Mouse (Mus musculus) erythroblast, embryonic 14.5 days (primary cell): Measurements from ENCODE around the gene Ninj2.

ENCODE experiments used
- GATA1 ChIP-seq: IDR thresholded peaks from 2 replicates; pipeline ENCODE4 v1.6.1; 2012; ENCODE audit warnings: low read length, inconsistent platforms, mixed read lengths
- TAL1 ChIP-seq: IDR thresholded peaks from 3 replicates; pipeline ENCODE4 v1.6.1; 2012; ENCODE audit warnings: low read length, inconsistent platforms, mixed read lengths

DNA sequence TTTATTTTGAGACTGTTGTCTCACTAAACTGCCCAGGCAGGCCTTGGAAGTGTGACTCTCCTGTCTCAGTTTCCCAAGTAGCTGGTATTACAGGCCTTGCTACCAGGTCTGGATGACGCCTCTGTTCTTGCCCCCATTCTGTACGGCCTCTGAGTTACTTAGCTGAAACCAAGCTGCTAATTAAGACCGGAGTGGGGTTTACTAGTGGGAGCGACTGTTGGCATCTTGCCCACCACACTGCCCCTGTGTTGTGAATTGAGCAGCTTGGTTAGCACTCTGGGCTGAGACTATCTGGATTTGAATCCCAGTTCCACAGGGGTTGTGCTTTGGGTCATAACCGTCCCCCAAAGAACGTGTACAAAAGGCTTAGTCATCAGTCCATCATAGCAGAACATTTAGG lies 64.3 kb downstream of the Ninj2 start:
- TF ChIP-seq TAL1 (no peak), GATA1 (no peak)
